Mouse (Mus musculus) natural killer cell, adult 2 months (primary cell): ENCODE results near the gene Fam19a4.
"Not testable (repeated sequence)": the region's sequence is repeated elsewhere in the genome, so short reads cannot be mapped to it uniquely, and the experiment has no call there.

Source experiments
- DNase-seq, 2 experiments: peaks; one replicate each; pipeline ENCODE4 v3.0.0; 2022; ENCODE audit warnings: low spot score in 2 of 2

Gene Fam19a4

GRCm38 (mm10) chr6:96944796-96945195 lies 115.4 kb downstream of the Fam19a4 start:
- no peak for DNase-seq

- DNase-seq, result no peak
Observed at GRCm38 (mm10) chr6:96935776-96936175, 124.4 kb downstream of the Fam19a4 start.

GRCm38 (mm10) chr6:96909061-96909480 lies 151.1 kb downstream of the Fam19a4 start:
- no peak for DNase-seq

DNA sequence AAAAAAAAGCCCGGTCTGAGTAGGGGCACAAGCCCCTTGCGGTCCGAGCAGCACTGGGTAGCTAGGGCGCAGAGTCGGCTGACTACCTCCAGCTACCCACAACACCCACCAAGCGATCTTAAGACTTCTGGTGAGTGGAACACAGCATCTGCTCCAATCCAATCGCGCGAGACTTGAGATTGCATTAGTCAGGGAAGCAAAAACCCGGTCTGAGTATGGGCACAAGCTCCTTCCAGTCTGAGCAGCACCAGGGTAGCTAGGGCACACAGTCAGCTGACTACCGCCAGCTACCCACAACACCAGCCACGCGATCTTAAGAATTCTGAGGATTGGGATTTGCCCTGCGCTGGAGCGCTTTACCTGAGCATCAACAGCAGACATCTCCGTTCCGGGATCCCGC lies 183.1 kb downstream of the Fam19a4 start:
- DNase-seq, result not testable (repeated sequence)

- DNase-seq, result not testable (repeated sequence)
Observed at GRCm38 (mm10) chr6:96876651-96877050, 183.6 kb downstream of the Fam19a4 start.

GRCm38 (mm10) chr6:96853065-96853464 lies 207.1 kb downstream of the Fam19a4 start:
- no peak for DNase-seq

DNA sequence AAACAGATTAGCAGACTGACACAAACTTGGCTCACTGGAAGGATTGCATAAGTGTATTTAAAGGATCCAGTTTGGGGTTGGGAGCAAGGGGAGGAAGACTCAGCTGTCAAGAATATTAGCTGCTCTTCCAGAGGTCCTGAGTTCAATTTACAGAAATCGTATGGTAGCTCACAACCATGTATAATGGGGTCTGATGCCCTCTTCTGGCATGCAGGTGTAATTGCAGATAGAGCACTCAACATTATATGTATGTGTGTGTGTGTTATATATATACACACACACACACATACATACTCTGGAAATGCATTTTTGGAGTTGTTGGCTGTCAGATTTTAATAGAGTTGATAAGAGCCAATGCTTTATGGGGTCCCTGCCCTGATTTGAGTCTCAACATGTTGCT lies 216.3 kb downstream of the Fam19a4 start:
- no peak for DNase-seq

DNA sequence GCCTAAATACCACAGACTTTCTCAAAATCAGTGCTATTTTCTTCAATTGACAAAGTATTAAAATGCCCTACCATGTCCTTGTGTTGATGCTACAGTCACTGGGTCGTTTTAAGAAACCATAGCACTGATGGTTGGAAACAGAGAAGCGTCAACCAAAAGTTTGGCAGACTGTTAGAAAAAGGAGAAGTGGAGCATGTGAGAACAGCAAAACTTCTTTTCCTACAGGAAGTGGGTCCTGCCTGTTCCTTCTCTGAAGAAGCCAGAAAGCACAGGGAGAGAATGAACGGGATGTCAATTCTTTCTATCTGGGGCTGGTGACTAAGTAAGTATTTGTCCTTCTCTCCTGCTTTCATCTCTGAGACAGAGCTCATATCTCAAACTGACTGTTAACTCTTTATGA lies 219.6 kb downstream of the Fam19a4 start:
- DNase-seq, result no peak

DNA sequence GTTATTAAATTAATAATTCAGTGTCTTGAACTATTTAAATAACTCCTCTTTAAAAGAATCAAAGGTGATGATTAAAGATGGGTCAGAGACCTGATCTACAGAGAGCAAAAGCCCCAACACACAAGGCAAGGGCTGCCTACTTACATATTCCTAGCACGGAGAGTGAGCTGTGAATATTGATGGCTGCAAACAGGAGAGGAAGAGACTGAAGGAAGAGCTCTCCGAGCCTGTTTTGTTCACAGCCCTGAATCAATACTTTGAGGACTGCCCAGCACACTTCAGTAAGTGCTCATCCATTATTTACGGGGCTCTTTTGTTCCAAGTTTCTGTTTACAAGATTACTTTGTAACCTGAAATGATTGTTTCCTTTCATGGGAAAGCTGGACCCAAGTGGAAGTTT lies 233.6 kb downstream of the Fam19a4 start:
- DNase-seq, result no peak

- DNase-seq, result no peak
Observed at GRCm38 (mm10) chr6:96802981-96803380, 257.2 kb downstream of the Fam19a4 start.

- DNase-seq, result no peak
Observed at GRCm38 (mm10) chr6:96798746-96799145, 261.5 kb downstream of the Fam19a4 start.

DNA sequence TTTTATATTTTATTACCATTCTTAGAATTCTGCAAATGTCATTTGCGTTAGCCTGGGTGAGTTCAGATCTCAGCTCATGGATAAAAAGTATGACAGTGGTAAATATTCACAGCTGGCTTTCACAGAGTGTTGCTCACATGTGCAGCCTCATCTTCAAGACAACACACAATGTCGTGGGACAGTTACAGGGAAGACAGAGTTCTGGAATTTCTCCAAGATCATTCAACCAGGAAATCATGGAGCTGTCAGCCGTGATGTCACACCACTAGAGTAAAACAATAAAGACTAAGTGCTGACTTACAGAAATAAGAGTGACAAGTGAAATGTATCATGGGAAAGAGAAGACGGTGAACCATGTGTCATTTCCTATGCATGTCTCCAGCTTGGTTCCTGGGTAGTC lies 262.8 kb downstream of the Fam19a4 start:
- DNase-seq, result no peak
